In the genomic region with DNA sequence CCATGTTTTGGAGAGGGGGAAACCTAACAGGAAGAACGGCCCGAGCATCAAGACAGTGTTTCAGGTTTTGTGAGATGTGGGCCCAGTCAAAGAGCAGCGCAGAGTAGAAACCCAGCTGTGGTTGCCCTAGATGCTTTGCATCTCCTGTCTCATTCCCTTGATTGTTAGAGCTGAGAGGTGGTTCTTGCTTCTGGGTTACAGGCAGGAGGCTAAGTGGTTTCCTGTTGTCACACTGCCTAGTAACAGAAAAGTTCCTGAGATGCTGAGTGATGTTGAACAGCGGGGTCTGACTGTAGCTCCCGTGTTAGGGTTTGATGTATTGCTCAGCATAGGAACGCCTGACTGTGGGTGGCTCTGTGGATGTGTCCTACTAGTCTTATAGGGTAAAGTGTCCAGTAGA, we compare ENCODE assay signal across 22 mouse cellular contexts.
DNase-seq lines count a peak whose midpoint lies in the region; ATAC-seq and TF ChIP-seq lines count a peak whose summit lies in the region.
"Had no signal": no experiment of that assay in that cellular context is flagged by ENCODE, and none has a peak within 500 bp of the region (broad histone marks: within the 10 kb centered on the region; RNA-seq: fewer than 3 reads in every experiment).

No protein-coding gene starts in this region.

- no peak overlapping the region for H3K9ac ChIP-seq in limb, embryonic 12.5 days (replicated peaks)
- H3K9ac ChIP-seq: embryonic facial prominence, embryonic 12.5 days; hindbrain, embryonic 15.5 days had no signal

- no peak overlapping the region for H3K4me2 ChIP-seq in limb, embryonic 12.5 days
- H3K4me2 ChIP-seq: embryonic facial prominence, embryonic 12.5 days; hindbrain, embryonic 15.5 days had no signal

- H3K27ac ChIP-seq in limb, embryonic 12.5 days = 0 out of 2 replicates have a peak overlapping the region, but pooled peaks have one; percentile 13
- H3K27ac ChIP-seq in limb, embryonic 10.5 days = no peak overlapping the region
- H3K27ac ChIP-seq in embryonic fibroblast, embryonic 13.5 days (ENCODE audit: insufficient read depth, low read length) = peak overlapping the region; percentile 49; the same call in 1 of the 2 replicates
- peak overlapping the region; percentile 70 for H3K27ac ChIP-seq in thymus, adult 2 months (ENCODE audit: control insufficient read depth, insufficient read depth, low read length)
- H3K27ac ChIP-seq: embryonic facial prominence, embryonic 12.5 days; heart, embryonic 10.5 days; hindbrain, embryonic 15.5 days; kidney, postnatal 0 days; stomach, postnatal 0 days had no signal

- H3K4me3 ChIP-seq in limb, embryonic 12.5 days (replicated peaks) = no peak overlapping the region
- H3K4me3 ChIP-seq in limb, embryonic 10.5 days = no peak overlapping the region
- no peak overlapping the region for H3K4me3 ChIP-seq in embryonic fibroblast, embryonic 13.5 days (ENCODE audit: insufficient read depth, low read length)
- H3K4me3 ChIP-seq in thymus, adult 2 months (ENCODE audit: control insufficient read depth, insufficient read depth, low read length) = no peak overlapping the region
- H3K4me3 ChIP-seq: embryonic facial prominence, embryonic 12.5 days; heart, embryonic 10.5 days; hindbrain, embryonic 15.5 days had no signal

- peaks cover 10% of the 10 kb centered on the region; the same call in 1 of the 2 replicates for H3K4me1 ChIP-seq in limb, embryonic 12.5 days (replicated peaks)
- no peaks in the 10 kb centered on the region for H3K4me1 ChIP-seq in limb, embryonic 10.5 days
- peaks cover 7% of the 10 kb centered on the region; the same call in 1 of the 2 replicates for H3K4me1 ChIP-seq in embryonic fibroblast, embryonic 13.5 days (ENCODE audit: control insufficient read depth, insufficient read depth, low read length)
- peaks cover 8% of the 10 kb centered on the region for H3K4me1 ChIP-seq in thymus, adult 2 months (replicated peaks; ENCODE audit: control insufficient read depth, insufficient read depth, low read length)
- H3K4me1 ChIP-seq: hindbrain, embryonic 15.5 days had no signal

- TF ChIP-seq CTCF in embryonic fibroblast, embryonic 13.5 days (IDR thresholded peaks at IDR 0.05; ENCODE audit: borderline replicate concordance, insufficient read depth, low read length) = no peak
- TF ChIP-seq CTCF in thymus, adult 2 months (IDR thresholded peaks at IDR 0.05; ENCODE audit: borderline replicate concordance, control insufficient read depth, extremely low read depth, insufficient read depth, low read length, poor library complexity) = no peak

- no peaks in the 10 kb centered on the region for H3K27me3 ChIP-seq in limb, embryonic 12.5 days
- H3K27me3 ChIP-seq in limb, embryonic 10.5 days (ENCODE audit: low read depth, poor library complexity, severe bottlenecking) = no peaks in the 10 kb centered on the region
- H3K27me3 ChIP-seq in thymus, adult 2 months (ENCODE audit: control insufficient read depth, insufficient read depth, low read length) = no peaks in the 10 kb centered on the region
- H3K27me3 ChIP-seq: embryonic facial prominence, embryonic 12.5 days; hindbrain, embryonic 15.5 days had no signal

- H3K36me3 ChIP-seq in limb, embryonic 12.5 days = peaks cover 16% of the 10 kb centered on the region
- H3K36me3 ChIP-seq in limb, embryonic 10.5 days = peaks cover 8% of the 10 kb centered on the region; the same call in 1 of the 2 replicates
- H3K36me3 ChIP-seq in thymus, adult 2 months (ENCODE audit: control insufficient read depth, insufficient read depth, low read length) = no peaks in the 10 kb centered on the region
- H3K36me3 ChIP-seq: heart, embryonic 10.5 days; hindbrain, embryonic 15.5 days had no signal

- no peak for ATAC-seq in limb, embryonic 12.5 days (ENCODE audit: insufficient number of reproducible peaks, insufficient read depth, low FRiP score, low TSS enrichment, low read depth)
- ATAC-seq: forebrain, embryonic 14.5 days; intestine, postnatal 0 days; lung, postnatal 0 days; midbrain, embryonic 16.5 days had no signal

- TF ChIP-seq POLR2A in embryonic fibroblast, embryonic 13.5 days (IDR thresholded peaks at IDR 0.05; ENCODE audit: low read depth, low read length) = no peak
- TF ChIP-seq POLR2A in thymus, adult 2 months (IDR thresholded peaks at IDR 0.05; ENCODE audit: control insufficient read depth, extremely low read depth, insufficient read depth, low read length, poor library complexity) = no peak

- no peaks in the 10 kb centered on the region for H3K9me3 ChIP-seq in limb, embryonic 12.5 days
- no peaks in the 10 kb centered on the region for H3K9me3 ChIP-seq in limb, embryonic 10.5 days (replicated peaks)
- H3K9me3 ChIP-seq: embryonic facial prominence, embryonic 12.5 days; heart, embryonic 10.5 days; hindbrain, embryonic 15.5 days had no signal

- WGBS in limb, embryonic 12.5 days = 83% methylated on average over 6 of the region's 6 CpGs
- 94% methylated on average over 6 of the region's 6 CpGs for WGBS in limb, embryonic 10.5 days
- 7% methylated on average over 6 of the region's 6 CpGs for WGBS in thymus, adult 2 months

- DNase-seq in limb, embryonic 10.5 days (ENCODE audit: low spot score) = no peak
- DNase-seq in thymus, adult 2 months = peak; percentile 43
- DNase-seq in gastrocnemius, postnatal 10 days = no peak
- DNase-seq in layer of hippocampus, postnatal 36 days = no peak
- no peak for DNase-seq in urinary bladder, postnatal 36 days (ENCODE audit: low spot score in 2 of 2)
- no peak for DNase-seq in layer of hippocampus, adult 18-20 months (ENCODE audit: low spot score in 2 of 2)
- DNase-seq: adrenal gland, adult 8-10 months; cerebellum, adult 9-10 months; gastrocnemius, postnatal 36 days; heart, postnatal 10 days; liver had no signal
